Mouse (Mus musculus): Measurements from ENCODE around the gene Wapl. TPM values are rescaled to one million over a fixed set of nuclear protein-coding genes. Genes with fewer than 3 reads are reported as not detected.

Gene Wapl
- polyA plus RNA-seq, 1 experiment from 2014 or later, result 18.3 TPM

GRCm38 (mm10) chr14:34793406-34794037, 119.8 kb downstream of the Wapl start:
- Histone ChIP-seq H3K4me2 (no peak overlapping the region), H3K4me1 (replicated peaks) (no peaks in the 10 kb centered on the region), H3K9me3 (peaks cover 12% of the 10 kb centered on the region; the same call in 1 of the 2 replicates), H3K9ac (no peak overlapping the region), H3K27ac (replicated peaks) (no peak overlapping the region), H3K4me3 (no peak overlapping the region), H3K27me3 (no peaks in the 10 kb centered on the region), H3K36me3 (no peaks in the 10 kb centered on the region)
- ATAC-seq (ENCODE audit: low read depth), result no peak
- WGBS, result 70% methylated on average over 1 of the region's 1 CpGs

Other genes starting within 250 kb of the Wapl start
- 22.6 and 26.4 TPM in 2 replicates for gene Bmpr1a, start 170.6 kb upstream of the Wapl start, polyA plus RNA-seq (2015; fragmentation: Nextera tagmentation; extraction: Ambion mirVana)
- gene 9230112D13Rik, start 151.1 kb upstream of the Wapl start, polyA plus RNA-seq (2015; fragmentation: Nextera tagmentation; extraction: Ambion mirVana), result not detected in 2 replicates
- 0.87 and 1.3 TPM in 2 replicates for gene Ldb3, start 85.2 kb upstream of the Wapl start, polyA plus RNA-seq (2015; fragmentation: Nextera tagmentation; extraction: Ambion mirVana)
- not detected in 2 replicates for gene Opn4, start 73.8 kb upstream of the Wapl start, polyA plus RNA-seq (2015; fragmentation: Nextera tagmentation; extraction: Ambion mirVana)
- gene Grid1, start 146.2 kb downstream of the Wapl start, polyA plus RNA-seq (2015; fragmentation: Nextera tagmentation; extraction: Ambion mirVana), result 4.2 and 5.2 TPM in 2 replicates